In the genomic region with DNA sequence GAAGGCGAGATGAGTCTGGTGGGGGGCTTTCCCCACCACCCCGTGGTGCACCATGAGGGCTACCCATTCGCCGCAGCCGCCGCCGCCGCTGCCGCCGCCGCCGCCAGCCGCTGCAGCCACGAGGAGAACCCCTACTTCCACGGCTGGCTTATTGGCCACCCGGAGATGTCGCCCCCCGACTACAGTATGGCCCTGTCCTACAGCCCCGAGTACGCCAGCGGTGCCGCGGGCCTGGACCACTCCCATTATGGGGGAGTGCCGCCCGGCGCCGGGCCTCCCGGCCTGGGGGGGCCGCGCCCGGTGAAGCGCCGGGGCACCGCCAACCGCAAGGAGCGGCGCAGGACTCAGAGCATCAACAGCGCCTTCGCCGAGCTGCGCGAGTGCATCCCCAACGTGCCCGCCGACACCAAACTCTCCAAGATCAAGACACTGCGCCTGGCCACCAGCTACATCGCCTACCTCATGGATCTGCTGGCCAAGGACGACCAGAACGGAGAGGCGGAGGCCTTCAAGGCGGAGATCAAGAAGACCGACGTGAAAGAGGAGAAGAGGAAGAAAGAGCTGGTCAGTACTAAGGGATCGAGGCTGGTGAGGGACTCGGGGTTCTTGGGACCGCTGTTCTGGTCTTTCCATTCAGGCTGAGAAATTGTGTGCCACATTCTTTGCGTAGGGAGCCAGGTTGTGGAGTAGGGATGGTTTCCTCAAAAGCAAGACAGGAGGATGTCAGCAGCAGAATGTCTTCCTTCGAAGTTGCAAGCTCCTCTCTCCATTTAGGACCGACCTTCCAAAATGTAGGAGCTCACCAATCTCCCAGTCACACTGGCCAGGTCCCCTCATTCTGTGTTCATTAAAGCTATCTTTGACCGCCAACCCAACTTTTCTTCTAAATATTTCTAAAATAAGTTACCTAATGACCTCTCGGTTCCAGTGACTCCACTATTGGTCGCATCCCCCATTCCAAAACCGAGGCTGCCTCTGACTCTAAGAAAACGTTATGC, we compare ENCODE assay signal across 8 mouse cellular contexts. TPM values are rescaled to one million over a fixed set of nuclear protein-coding genes. Genes with fewer than 3 reads are reported as not detected.
DNase-seq lines count a peak whose midpoint lies in the region; ATAC-seq and TF ChIP-seq lines count a peak whose summit lies in the region.

No protein-coding gene starts in this region.

- H3K36me3 ChIP-seq in liver, embryonic 16.5 days (ENCODE audit: control insufficient read depth, insufficient read depth): no peaks in the 10 kb centered on the region

- peak overlapping the region; percentile 34 for H3K4me2 ChIP-seq in liver, embryonic 16.5 days (ENCODE audit: low read depth, low read length)

- no peak for TF ChIP-seq CTCF in lung, adult 2 months (IDR thresholded peaks at IDR 0.05; ENCODE audit: insufficient read depth, low read length)

- H3K4me3 ChIP-seq in liver, embryonic 16.5 days (ENCODE audit: low read depth, low read length): peak overlapping the region; percentile 44
- H3K4me3 ChIP-seq in lung, adult 2 months (replicated peaks; ENCODE audit: extremely low read depth, low read depth, low read length): no peak overlapping the region

- peak; percentile 71 for DNase-seq in ES-CJ7 (ENCODE audit: low read depth, low spot score)
- peak; percentile 62 for DNase-seq in embryo, embryonic 11 days
- DNase-seq in heart, postnatal 10 days: peak; percentile 60 to 63
- DNase-seq in frontal cortex, adult 2 months (ENCODE audit: extremely low spot score in 1 of 2, low spot score in 1 of 2): no peak
- no peak for DNase-seq in adrenal gland, postnatal 4 days (ENCODE audit: low spot score in 2 of 2)
- no peak for DNase-seq in thymus, postnatal 36 days
- no peak for DNase-seq in lung, adult 2 months

- no peak for ATAC-seq in liver, embryonic 16.5 days (ENCODE audit: low read depth)

- peaks cover 94% of the 10 kb centered on the region for H3K27me3 ChIP-seq in liver, embryonic 16.5 days (ENCODE audit: control insufficient read depth, insufficient read depth, low read depth, low read length)

- no peaks in the 10 kb centered on the region; the same call in 1 of the 2 replicates for H3K4me1 ChIP-seq in liver, embryonic 16.5 days (ENCODE audit: control insufficient read depth, low read depth, low read length)
- no peaks in the 10 kb centered on the region; the same call in 1 of the 2 replicates for H3K4me1 ChIP-seq in lung, adult 2 months (ENCODE audit: control insufficient read depth, insufficient read depth, low read length)

- intact Hi-C loops in heart, postnatal 10 days (cut with DNase I): loop anchor here (5.0 kb wide), 2 partner anchors 165 to 190 kb away; partner anchors contain the start of gene Sap30

- under 1% methylated on average over 54 of the region's 64 CpGs for WGBS in liver, embryonic 16.5 days (ENCODE audit: insufficient replicate concordance)
- 3% methylated on average over 56 of the region's 64 CpGs for WGBS in lung, adult 2 months

- no peaks in the 10 kb centered on the region for H3K9me3 ChIP-seq in liver, embryonic 16.5 days (replicated peaks; ENCODE audit: control insufficient read depth, low read length)

- H3K9ac ChIP-seq in liver, embryonic 16.5 days (ENCODE audit: low read depth, low read length): no peak overlapping the region

- no peak for TF ChIP-seq POLR2A in lung, adult 2 months (IDR thresholded peaks at IDR 0.05; ENCODE audit: borderline replicate concordance, extremely low read depth, low read depth, low read length)

- no peak overlapping the region for H3K27ac ChIP-seq in liver, embryonic 16.5 days (ENCODE audit: low read length)

RNA-seq across cellular contexts. Expression of gene Hand2, which starts 1.4 kb away (rescaled TPM):
- total RNA-seq in heart, postnatal 10 days (2021): 10 to 100 TPM; 52.5 to 58.9 TPM
- polyA plus RNA-seq in liver, embryonic 16.5 days (2015; fragmentation: Nextera tagmentation; extraction: Ambion mirVana): 0.42 and 0.58 TPM in 2 replicates
- polyA plus RNA-seq in frontal cortex, adult 2 months (2012; rRNA removed): 0.04 and 0.38 TPM in 2 replicates
- 10 to 100 TPM; 59.6 to 63.5 TPM for total RNA-seq in adrenal gland, postnatal 4 days (2021)
- 0.21 and 0.28 TPM in 2 replicates for polyA plus RNA-seq in lung, adult 2 months (2012; rRNA removed)

Comparison
In these comparisons a context has a peak if more than half of its experiments do, and no peak if none do; other contexts are left out.
1. DNase-seq: peak in ES-CJ7 (single experiment), embryo, embryonic 11 days (single experiment) and heart, postnatal 10 days (2 of 2); none in frontal cortex, adult 2 months (0 of 2), adrenal gland, postnatal 4 days (0 of 2), thymus, postnatal 36 days (0 of 2) and lung, adult 2 months (single experiment).